Mouse (Mus musculus) cerebellum, adult 2 months (tissue): ENCODE measurements around the gene Swap70.

Source experiments
- CTCF ChIP-seq: fragments of 200-500 bp; IDR thresholded peaks from 2 replicates; pipeline ENCODE4 v1.5.1; 2011; ENCODE audit warnings: low read depth, mild to moderate bottlenecking, control low read depth, low read length, moderate library complexity, borderline replicate concordance; ENCODE audit not compliant: insufficient read depth
- POLR2A ChIP-seq: fragments of 200-500 bp; IDR thresholded peaks from 2 replicates; pipeline ENCODE4 v1.6.1; 2011; ENCODE audit warnings: low read length, control low read depth, borderline replicate concordance; ENCODE audit not compliant: insufficient read depth

DNA sequence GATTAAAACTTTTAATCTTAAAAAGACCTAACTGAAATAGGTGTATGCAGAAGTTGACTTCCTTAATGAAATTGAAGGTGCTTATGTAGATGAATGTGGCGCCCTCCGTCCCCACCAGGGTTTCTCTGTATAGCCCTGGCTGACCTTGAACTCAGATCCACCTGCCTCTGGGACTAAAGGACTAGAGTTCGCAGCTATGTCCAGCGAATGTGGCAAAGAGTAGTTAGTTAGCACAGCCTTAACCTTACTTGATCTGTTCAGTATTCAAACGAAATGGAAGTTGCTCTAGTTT is 20.7 kb downstream of the Swap70 start:
- TF ChIP-seq POLR2A (no peak), CTCF (no peak)
